Mouse (Mus musculus) right cerebral cortex, postnatal 14 days (tissue): ENCODE measurements at regions not wholly inside any gene's neighbourhood (a gene's known extent, or its start where the extent isn't known, plus 50 kb on each side); places are given as distances from the start of the nearest gene placed in this dataset.
"Not testable (repeated sequence)": the region's sequence is repeated elsewhere in the genome, so short reads cannot be mapped to it uniquely, and the experiment has no call there.

Source experiments
- DNase-seq: peaks from one replicate; pipeline ENCODE4 v3.0.0; 2022

GRCm38 (mm10) chr16:8914183-8914582 is 84.3 kb downstream of the 1810013L24Rik start:
- DNase-seq, result not testable (repeated sequence)

GRCm38 (mm10) chr16:8916091-8916490 is 86.2 kb downstream of the 1810013L24Rik start:
- DNase-seq, result no peak

- no peak for DNase-seq
These were observed 89.0 kb downstream of the 1810013L24Rik start for GRCm38 (mm10) chr16:8918741-8919535.

- DNase-seq, result no peak
These were observed 94.8 kb downstream of the 1810013L24Rik start for GRCm38 (mm10) chr16:8924732-8925131.

- DNase-seq, result no peak
These were observed 102.1 kb downstream of the 1810013L24Rik start for GRCm38 (mm10) chr16:8931961-8932360.

GRCm38 (mm10) chr16:8933121-8933520 is 103.2 kb downstream of the 1810013L24Rik start:
- no peak for DNase-seq

GRCm38 (mm10) chr16:8936446-8936845 is 106.5 kb downstream of the 1810013L24Rik start:
- DNase-seq, result no peak

GRCm38 (mm10) chr16:8938516-8938915 is 108.6 kb downstream of the 1810013L24Rik start:
- DNase-seq, result peak; percentile 80

- no peak for DNase-seq
These were observed 109.2 kb downstream of the 1810013L24Rik start for GRCm38 (mm10) chr16:8939136-8939535.

GRCm38 (mm10) chr16:8944412-8945102 is 114.7 kb downstream of the 1810013L24Rik start:
- DNase-seq, result no peak

- no peak for DNase-seq
These were observed 117.9 kb downstream of the 1810013L24Rik start for GRCm38 (mm10) chr16:8947846-8948245.

GRCm38 (mm10) chr16:8951156-8951899 is 121.4 kb downstream of the 1810013L24Rik start:
- DNase-seq, result no peak

GRCm38 (mm10) chr16:8961739-8962138 is 131.8 kb downstream of the 1810013L24Rik start:
- no peak for DNase-seq

- DNase-seq, result no peak
These were observed 163.8 kb downstream of the 1810013L24Rik start for GRCm38 (mm10) chr16:8993521-8994250.

GRCm38 (mm10) chr16:8994521-8994920 is 164.6 kb downstream of the 1810013L24Rik start:
- DNase-seq, result no peak

GRCm38 (mm10) chr16:8997250-8997649 is 167.3 kb downstream of the 1810013L24Rik start:
- no peak for DNase-seq

GRCm38 (mm10) chr16:9004012-9004411 is 174.1 kb downstream of the 1810013L24Rik start:
- peak; percentile 53 for DNase-seq

GRCm38 (mm10) chr16:9005933-9006332 is 176.0 kb downstream of the 1810013L24Rik start:
- no peak for DNase-seq

GRCm38 (mm10) chr16:9009361-9010083 is 179.6 kb downstream of the 1810013L24Rik start:
- peak; percentile 92 for DNase-seq

GRCm38 (mm10) chr16:9011077-9011476 is 181.2 kb downstream of the 1810013L24Rik start:
- no peak for DNase-seq

GRCm38 (mm10) chr16:9011691-9012090 is 181.8 kb downstream of the 1810013L24Rik start:
- no peak for DNase-seq
